Mouse (Mus musculus) intestine, embryonic 14.5 days (tissue): ENCODE data around the gene Glyctk. TPM values are rescaled to one million over a fixed set of nuclear protein-coding genes. Genes with fewer than 3 reads are reported as not detected.

Source experiments
- ATAC-seq: fragments of 200-750 bp; cut with Nextera tagmentation; replicated peaks from 2 replicates; pipeline ENCODE4 v1.8.0; 2017; ENCODE audit warnings: low read depth, moderate number of reproducible peaks, moderate TSS enrichment, moderate library complexity; ENCODE audit not compliant: low FRiP score, low TSS enrichment
- DNase-seq: peaks from one replicate; pipeline ENCODE4 v3.0.0-alpha.2; 2018; ENCODE audit warnings: low spot score
- H3K27ac ChIP-seq: fragments of 300-500 bp; sonication (generic); 2 replicates; pipeline ENCODE4 v1.5.1; 2014; ENCODE audit warnings: low read depth, mild to moderate bottlenecking, control low read depth
- H3K27me3 ChIP-seq: fragments of 300-500 bp; sonication (generic); replicated peaks from 2 replicates; pipeline ENCODE4 v1.6.1; 2014; ENCODE audit warnings: low read length, control low read depth; ENCODE audit not compliant: control insufficient read depth, insufficient read depth
- H3K36me3 ChIP-seq: fragments of 300-500 bp; sonication (generic); 2 replicates; pipeline ENCODE4 v1.6.1; 2014; ENCODE audit warnings: low read length, control low read depth; ENCODE audit not compliant: control insufficient read depth, insufficient read depth
- H3K4me1 ChIP-seq: fragments of 300-500 bp; sonication (generic); replicated peaks from 2 replicates; pipeline ENCODE4 v1.6.1; 2014; ENCODE audit warnings: low read length, control low read depth, mixed read lengths; ENCODE audit not compliant: control insufficient read depth, insufficient read depth
- H3K4me2 ChIP-seq: fragments of 300-500 bp; sonication (generic); 2 replicates; pipeline ENCODE4 v1.6.1; 2014; ENCODE audit warnings: low read length
- H3K4me3 ChIP-seq: fragments of 300-500 bp; sonication (generic); 2 replicates; pipeline ENCODE4 v1.5.1; 2014; ENCODE audit warnings: low read depth, low read length, control low read depth, mixed read lengths
- H3K9ac ChIP-seq: fragments of 300-500 bp; sonication (generic); 2 replicates; pipeline ENCODE4 v1.6.1; 2014; ENCODE audit warnings: mild to moderate bottlenecking, low read length
- H3K9me3 ChIP-seq: fragments of 300-500 bp; sonication (generic); 2 replicates; pipeline ENCODE4 v1.6.1; 2016; ENCODE audit warnings: low read length, control low read depth; ENCODE audit not compliant: control insufficient read depth
- WGBS: fragments of 180-500 bp; shearing (Covaris S2); extraction: QIAGEN DNeasy Blood & Tissue Kit; methylation state at CpG from one replicate; pipeline ENCODE4 v1.1.7; 2014; 5-methylcytosine and 5-hydroxymethylcytosine counted together
- polyA plus RNA-seq: library from polyadenylated mRNA; unstranded; fragments of >200 nt; fragmentation: Nextera tagmentation; extraction: Ambion mirVana; gene quantifications from 2 replicates; pipeline ENCODE4 v1.2.1, GENCODE M21; 2014

Gene Glyctk
- polyA plus RNA-seq, 1 experiment from 2014 or later = 1.7 TPM

DNA sequence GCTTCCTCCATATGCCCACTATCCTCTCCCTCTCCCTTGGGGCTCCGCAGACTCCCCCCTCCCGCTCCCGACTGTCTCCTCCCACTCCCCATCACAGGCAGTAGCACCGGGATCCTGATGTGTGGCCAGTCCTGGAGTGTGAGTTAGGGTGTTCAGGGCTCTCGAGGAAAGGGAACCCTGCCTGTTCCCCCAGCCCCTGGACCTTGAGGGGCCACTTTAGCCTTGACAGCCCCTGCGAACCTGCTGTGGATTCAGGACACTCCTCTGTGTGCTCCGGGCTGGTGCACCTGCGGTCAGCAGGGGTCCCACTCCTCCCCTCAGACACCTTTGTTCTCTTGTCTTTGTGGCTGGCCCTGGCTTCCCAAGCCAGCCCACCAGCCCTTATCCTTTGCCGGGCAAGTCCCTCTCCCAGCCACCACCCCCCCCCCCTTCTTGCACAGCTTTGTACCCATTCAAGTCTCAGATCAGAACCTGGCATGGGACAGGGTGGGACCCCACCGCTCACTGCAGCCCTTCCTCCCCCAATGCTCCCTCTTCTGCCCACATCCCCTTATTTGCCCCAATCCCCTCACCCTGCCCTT is 10.0 kb downstream of the Glyctk start:
- Histone ChIP-seq H3K27ac (no peak overlapping the region), H3K9me3 (no peaks in the 10 kb centered on the region), H3K4me1 (peaks cover 11% of the 10 kb centered on the region), H3K4me3 (peak overlapping the region; percentile 32), H3K4me2 (peak overlapping the region; percentile 71), H3K9ac (0 out of 2 replicates have a peak overlapping the region, but pooled peaks have one; percentile 43), H3K27me3 (peaks cover 40% of the 10 kb centered on the region), H3K36me3 (no peaks in the 10 kb centered on the region)
- DNase-seq (no peak), ATAC-seq (no peak; the same call in 1 of the 2 replicates)
- WGBS = 3% methylated on average over 10 of the region's 10 CpGs

DNA sequence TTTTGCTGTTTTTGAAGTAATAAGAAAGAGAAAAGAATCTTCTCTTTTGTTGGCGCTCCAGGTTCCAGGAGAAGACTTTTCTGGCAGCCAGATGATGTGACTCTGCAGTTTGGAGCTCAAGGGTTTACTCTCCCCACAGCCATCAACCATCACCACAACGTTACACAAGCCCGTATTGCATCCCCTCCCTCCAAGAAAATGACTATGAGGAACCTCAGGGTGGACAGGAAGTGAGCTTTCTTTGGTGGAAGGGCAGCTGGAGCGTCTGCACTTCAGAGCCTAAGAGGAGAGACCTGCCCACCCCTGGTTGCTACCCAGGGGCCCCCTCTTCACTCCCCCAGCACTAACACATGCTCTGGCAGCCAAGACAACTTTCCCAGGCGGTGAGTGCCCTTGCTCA is 10.7 kb downstream of the Glyctk start:
- Histone ChIP-seq H3K9ac (no peak overlapping the region), H3K4me3 (no peak overlapping the region), H3K4me2 (0 out of 2 replicates have a peak overlapping the region, but pooled peaks have one; percentile 71), H3K27ac (no peak overlapping the region), H3K4me1 (peaks cover 11% of the 10 kb centered on the region), H3K27me3 (peaks cover 40% of the 10 kb centered on the region), H3K36me3 (no peaks in the 10 kb centered on the region), H3K9me3 (no peaks in the 10 kb centered on the region)
- DNase-seq (no peak), ATAC-seq (no peak)
- 30% methylated on average over 5 of the region's 5 CpGs for WGBS

DNA sequence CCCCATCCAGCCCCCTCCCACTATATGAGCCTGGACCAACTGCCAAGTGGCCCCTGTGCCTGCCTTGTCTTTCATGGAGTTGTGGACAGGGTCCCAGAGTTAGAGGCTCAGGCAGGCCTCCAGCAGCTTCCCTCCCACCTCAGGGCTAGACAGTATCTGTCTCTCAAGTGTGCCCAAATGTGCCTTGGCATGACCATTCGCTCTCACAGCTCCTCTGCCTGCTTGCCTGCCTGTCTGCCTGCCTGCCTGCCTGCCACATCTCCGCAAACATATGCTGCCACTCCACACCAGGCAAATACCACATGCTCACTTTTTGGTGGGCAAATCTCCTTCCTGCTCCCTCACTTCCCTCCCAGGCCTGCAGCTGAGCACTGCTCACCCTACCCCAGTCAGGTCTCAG is 12.4 kb downstream of the Glyctk start:
- Histone ChIP-seq H3K4me3 (no peak overlapping the region), H3K9ac (no peak overlapping the region), H3K4me2 (no peak overlapping the region), H3K27ac (no peak overlapping the region), H3K36me3 (no peaks in the 10 kb centered on the region), H3K27me3 (peaks cover 33% of the 10 kb centered on the region), H3K4me1 (peaks cover 11% of the 10 kb centered on the region), H3K9me3 (no peaks in the 10 kb centered on the region)
- ATAC-seq = no peak
- 68% methylated on average over 2 of the region's 2 CpGs for WGBS
- no peak for DNase-seq

- 84% methylated on average over 7 of the region's 7 CpGs for WGBS
- no peak overlapping the region for H3K4me3 ChIP-seq
- H3K9me3 ChIP-seq = no peaks in the 10 kb centered on the region
- peaks cover 19% of the 10 kb centered on the region for H3K27me3 ChIP-seq
- no peak overlapping the region for H3K9ac ChIP-seq
- no peaks in the 10 kb centered on the region for H3K36me3 ChIP-seq
- no peak overlapping the region for H3K27ac ChIP-seq
- DNase-seq = no peak
- H3K4me1 ChIP-seq = peaks cover 11% of the 10 kb centered on the region
- ATAC-seq = no peak
- no peak overlapping the region for H3K4me2 ChIP-seq
These were observed 13.8 kb downstream of the Glyctk start for GRCm38 (mm10) chr9:106144176-106144575.

- WGBS = 81% methylated on average over 12 of the region's 12 CpGs
- no peaks in the 10 kb centered on the region; the same call in 1 of the 2 replicates for H3K4me1 ChIP-seq
- no peaks in the 10 kb centered on the region for H3K9me3 ChIP-seq
- H3K9ac ChIP-seq = no peak overlapping the region
- DNase-seq (no peak), ATAC-seq (no peak)
- no peak overlapping the region for H3K4me3 ChIP-seq
- H3K27me3 ChIP-seq = no peaks in the 10 kb centered on the region
- H3K27ac ChIP-seq = no peak overlapping the region
- no peak overlapping the region for H3K4me2 ChIP-seq
- H3K36me3 ChIP-seq = no peaks in the 10 kb centered on the region
These were observed 16.0 kb downstream of the Glyctk start for GRCm38 (mm10) chr9:106141955-106142354.

DNA sequence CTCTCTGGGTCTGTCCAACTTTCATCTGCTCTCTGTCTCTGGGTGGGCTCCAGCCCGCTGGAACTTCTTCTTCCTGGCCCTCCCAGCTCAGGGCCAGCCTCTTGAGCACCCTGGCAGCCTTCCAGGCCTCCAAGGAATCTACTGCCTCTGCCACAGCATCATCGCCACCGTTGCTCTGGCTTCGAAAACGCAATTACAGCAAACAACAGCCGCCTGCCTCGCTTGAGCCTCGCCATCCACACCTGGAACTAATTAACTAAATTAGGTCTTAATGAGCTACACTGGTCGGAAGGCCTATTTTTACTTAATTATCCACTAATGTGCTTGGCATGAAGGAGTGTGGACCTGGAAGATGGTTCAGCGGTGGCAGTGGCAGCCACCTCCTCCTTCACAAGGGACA is 18.2 kb downstream of the Glyctk start:
- Histone ChIP-seq H3K27ac (no peak overlapping the region), H3K36me3 (no peaks in the 10 kb centered on the region), H3K27me3 (no peaks in the 10 kb centered on the region), H3K9ac (no peak overlapping the region), H3K4me2 (no peak overlapping the region), H3K9me3 (no peaks in the 10 kb centered on the region), H3K4me3 (no peak overlapping the region), H3K4me1 (no peaks in the 10 kb centered on the region; the same call in 1 of the 2 replicates)
- 56% methylated on average over 10 of the region's 10 CpGs for WGBS
- DNase-seq (no peak), ATAC-seq (no peak)

DNA sequence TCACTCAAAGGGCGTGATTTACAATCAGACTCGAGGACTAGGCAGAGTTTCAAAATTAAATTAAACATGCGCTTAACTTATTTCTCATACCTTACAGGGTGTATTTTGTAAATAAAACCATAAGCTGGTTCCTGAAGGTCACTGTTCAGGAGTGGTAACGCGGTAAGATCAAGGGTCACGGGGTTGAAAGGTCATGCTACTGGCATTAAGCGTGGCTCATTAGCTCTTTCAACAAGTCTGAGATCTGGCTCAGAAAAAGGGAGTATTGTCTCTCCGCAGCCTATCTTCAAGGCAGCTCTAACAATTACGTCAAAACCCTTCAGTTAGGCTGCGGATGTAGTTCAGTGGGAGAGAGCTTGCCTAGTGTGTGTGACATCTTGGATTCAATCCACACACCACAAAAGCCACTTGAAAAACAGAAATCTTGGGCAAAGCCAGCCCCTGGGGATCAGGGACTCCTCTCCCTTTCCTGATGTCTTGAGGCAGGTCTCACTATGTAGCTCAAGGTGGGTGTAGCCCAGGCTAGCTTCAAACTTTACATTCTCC is 20.2 kb downstream of the Glyctk start:
- DNase-seq (no peak), ATAC-seq (no peak)
- H3K9ac ChIP-seq = no peak overlapping the region
- WGBS = 66% methylated on average over 10 of the region's 10 CpGs
- no peaks in the 10 kb centered on the region; the same call in 1 of the 2 replicates for H3K4me1 ChIP-seq
- H3K9me3 ChIP-seq = no peaks in the 10 kb centered on the region
- no peak overlapping the region for H3K4me3 ChIP-seq
- no peak overlapping the region for H3K4me2 ChIP-seq
- H3K27me3 ChIP-seq = no peaks in the 10 kb centered on the region
- no peak overlapping the region for H3K27ac ChIP-seq
- H3K36me3 ChIP-seq = no peaks in the 10 kb centered on the region

GRCm38 (mm10) chr9:106130250-106130649 is 27.7 kb downstream of the Glyctk start:
- H3K4me3 ChIP-seq = no peak overlapping the region
- 81% methylated on average over 7 of the region's 7 CpGs for whole genome bisulfite sequencing
- DNase-seq (no peak), ATAC-seq (no peak)
- H3K4me2 ChIP-seq = no peak overlapping the region
- H3K9ac ChIP-seq = no peak overlapping the region
- H3K36me3 ChIP-seq = no peaks in the 10 kb centered on the region
- no peaks in the 10 kb centered on the region for H3K27me3 ChIP-seq
- H3K4me1 ChIP-seq = no peaks in the 10 kb centered on the region
- H3K9me3 ChIP-seq = no peaks in the 10 kb centered on the region
- H3K27ac ChIP-seq = no peak overlapping the region

GRCm38 (mm10) chr9:106129072-106129471 is 28.9 kb downstream of the Glyctk start:
- no peaks in the 10 kb centered on the region for H3K27me3 ChIP-seq
- H3K4me3 ChIP-seq = no peak overlapping the region
- no peaks in the 10 kb centered on the region for H3K9me3 ChIP-seq
- ATAC-seq = no peak
- WGBS = 78% methylated on average over 2 of the region's 2 CpGs
- no peaks in the 10 kb centered on the region for H3K36me3 ChIP-seq
- H3K4me1 ChIP-seq = no peaks in the 10 kb centered on the region
- H3K4me2 ChIP-seq = no peak overlapping the region
- DNase-seq = no peak
- no peak overlapping the region for H3K9ac ChIP-seq
- H3K27ac ChIP-seq = no peak overlapping the region
